Comparison of ENCODE assay signal across 8 mouse cellular contexts in the genomic region with DNA sequence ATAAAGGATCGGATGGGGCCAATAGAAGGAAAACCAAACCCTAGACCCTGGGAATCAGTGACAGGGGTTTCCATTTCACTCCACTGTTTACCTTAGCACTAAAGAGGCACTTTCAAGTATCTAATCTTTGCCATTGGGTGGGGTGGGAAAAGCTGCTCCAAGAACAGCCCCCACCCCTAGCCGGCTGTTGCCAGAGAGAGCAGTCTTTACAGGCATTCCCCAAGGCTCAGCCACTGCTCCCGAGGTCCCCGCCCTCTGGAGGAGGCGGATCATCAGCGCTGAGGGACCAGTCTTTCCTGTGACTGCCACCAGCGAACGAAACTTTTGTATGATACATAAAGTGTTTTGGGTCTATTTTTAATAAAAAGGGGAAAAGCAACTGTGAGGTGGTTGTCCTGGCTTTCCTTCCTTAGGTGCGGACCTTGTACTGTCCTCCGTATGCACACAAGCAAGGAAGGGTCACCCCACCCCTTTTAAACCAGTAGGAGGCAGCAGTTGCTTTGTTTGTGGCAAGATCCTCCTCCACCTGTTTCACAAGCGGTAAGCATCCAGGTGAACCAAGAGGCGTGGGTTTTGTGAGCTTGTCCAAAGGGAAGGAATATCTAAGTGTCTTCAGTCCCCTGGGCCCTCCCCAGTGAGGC. TPM values are rescaled to one million over a fixed set of nuclear protein-coding genes. Genes with fewer than 3 reads are reported as not detected.
DNase-seq lines count a peak whose midpoint lies in the region; ATAC-seq and TF ChIP-seq lines count a peak whose summit lies in the region.

No protein-coding gene starts in this region.

- no peak for TF ChIP-seq POLR2A in thymus, adult 2 months (IDR thresholded peaks at IDR 0.05; ENCODE audit: control insufficient read depth, extremely low read depth, insufficient read depth, low read length, poor library complexity)

- peaks cover 13% of the 10 kb centered on the region for H3K36me3 ChIP-seq in ES-E14 (ENCODE audit: control insufficient read depth, insufficient read depth, low read length, poor library complexity, severe bottlenecking)
- no peaks in the 10 kb centered on the region for H3K36me3 ChIP-seq in forebrain, postnatal 0 days (ENCODE audit: insufficient read depth)
- H3K36me3 ChIP-seq in kidney, embryonic 15.5 days: peaks cover 17% of the 10 kb centered on the region
- H3K36me3 ChIP-seq in thymus, adult 2 months (ENCODE audit: control insufficient read depth, insufficient read depth, low read length): no peaks in the 10 kb centered on the region

- ATAC-seq in forebrain, postnatal 0 days: no peak
- ATAC-seq in kidney, embryonic 15.5 days (replicated peaks; ENCODE audit: low FRiP score): peak; percentile 5; the same call in 1 of the 2 replicates

- DNase-seq in adrenal gland, postnatal 25 days: peak; percentile 25
- DNase-seq in adrenal gland, adult 8-10 months: no peak
- no peak for DNase-seq in ES-E14 (ENCODE audit: low read depth, low spot score)
- no peak for DNase-seq in forebrain, postnatal 0 days
- peak; percentile 40 for DNase-seq in lung, postnatal 14 days
- no peak for DNase-seq in right cerebral cortex, postnatal 4 days
- no peak for DNase-seq in thymus, adult 2 months

- 4% methylated on average over 12 of the region's 12 CpGs for WGBS in forebrain, postnatal 0 days
- under 1% methylated on average over 12 of the region's 12 CpGs for WGBS in kidney, embryonic 15.5 days
- 27% methylated on average over 12 of the region's 12 CpGs for WGBS in thymus, adult 2 months

- no peaks in the 10 kb centered on the region for H3K9me3 ChIP-seq in ES-E14 (ENCODE audit: control insufficient read depth, insufficient read depth, low read depth, low read length)
- H3K9me3 ChIP-seq in forebrain, postnatal 0 days (ENCODE audit: low read length): no peaks in the 10 kb centered on the region
- no peaks in the 10 kb centered on the region for H3K9me3 ChIP-seq in kidney, embryonic 15.5 days (replicated peaks)

- H3K27me3 ChIP-seq in forebrain, postnatal 0 days (ENCODE audit: insufficient read depth, low read length): no peaks in the 10 kb centered on the region
- H3K27me3 ChIP-seq in kidney, embryonic 15.5 days: no peaks in the 10 kb centered on the region
- peaks cover 18% of the 10 kb centered on the region; the same call in 1 of the 2 replicates for H3K27me3 ChIP-seq in thymus, adult 2 months (ENCODE audit: control insufficient read depth, insufficient read depth, low read length)

- H3K27ac ChIP-seq in ES-E14 (ENCODE audit: insufficient read depth, low read depth, low read length, poor library complexity, severe bottlenecking): no peak overlapping the region
- no peak overlapping the region for H3K27ac ChIP-seq in forebrain, postnatal 0 days (ENCODE audit: low read depth, low read length)
- H3K27ac ChIP-seq in kidney, embryonic 15.5 days: peak overlapping the region; percentile 87
- no peak overlapping the region for H3K27ac ChIP-seq in thymus, adult 2 months (ENCODE audit: control insufficient read depth, insufficient read depth, low read length)

- H3K4me1 ChIP-seq in ES-E14 (ENCODE audit: control insufficient read depth in 2 of 2, insufficient read depth in 2 of 2, low read length in 2 of 2, poor library complexity in 1 of 2): peaks cover 4 to 33% of the 10 kb centered on the region in 2 experiments; a peak in 3 of 4 replicates
- H3K4me1 ChIP-seq in forebrain, postnatal 0 days (ENCODE audit: insufficient read depth): peaks cover 44% of the 10 kb centered on the region
- peaks cover 92% of the 10 kb centered on the region for H3K4me1 ChIP-seq in kidney, embryonic 15.5 days
- peaks cover 11% of the 10 kb centered on the region for H3K4me1 ChIP-seq in thymus, adult 2 months (replicated peaks; ENCODE audit: control insufficient read depth, insufficient read depth, low read length)

- peak overlapping the region in 1 of 2 experiments; percentile 21; a peak in 3 of 4 replicates for H3K4me3 ChIP-seq in ES-E14 (ENCODE audit: insufficient read depth in 1 of 2, low read depth in 1 of 2, low read length in 2 of 2, poor library complexity in 1 of 2, severe bottlenecking in 1 of 2)
- H3K4me3 ChIP-seq in forebrain, postnatal 0 days (ENCODE audit: low read depth, low read length): no peak overlapping the region
- H3K4me3 ChIP-seq in kidney, embryonic 15.5 days (replicated peaks): peak overlapping the region; percentile 19
- no peak overlapping the region for H3K4me3 ChIP-seq in thymus, adult 2 months (ENCODE audit: control insufficient read depth, insufficient read depth, low read length)

- in situ Hi-C loops in ES-E14 (cut with MboI; ENCODE audit: low sequenced_read_pairs in 2 of 2, unreplicated experiment in 2 of 2): no loop called here

- TF ChIP-seq CTCF in forebrain, postnatal 0 days (IDR thresholded peaks at IDR 0.05; ENCODE audit: low read depth): peak; percentile 57
- no peak for TF ChIP-seq CTCF in thymus, adult 2 months (IDR thresholded peaks at IDR 0.05; ENCODE audit: borderline replicate concordance, control insufficient read depth, extremely low read depth, insufficient read depth, low read length, poor library complexity)

- H3K9ac ChIP-seq in ES-E14 (ENCODE audit: insufficient read depth, low read depth, low read length, poor library complexity, severe bottlenecking): peak overlapping the region; percentile 11; the same call in 1 of the 2 replicates
- H3K9ac ChIP-seq in forebrain, postnatal 0 days: no peak overlapping the region
- H3K9ac ChIP-seq in kidney, embryonic 15.5 days: no peak overlapping the region

- H3K4me2 ChIP-seq in forebrain, postnatal 0 days (ENCODE audit: low read depth): peak overlapping the region; percentile 24
- peak overlapping the region; percentile 72 for H3K4me2 ChIP-seq in kidney, embryonic 15.5 days

TF ChIP-seq in ES-E14, 5 proteins besides CTCF, POLR2A, EP300 and RAD21:
- TF ChIP-seq MAFK (IDR thresholded peaks at IDR 0.05; ENCODE audit: insufficient read depth, low read depth, low read length): no peak
- no peak; the same call in 1 of the 2 replicates for TF ChIP-seq ZNF384 (IDR thresholded peaks at IDR 0.05; ENCODE audit: low read depth, low read length)
- no peak for TF ChIP-seq CHD2 (IDR thresholded peaks at IDR 0.05; ENCODE audit: low read depth, low read length)
- TF ChIP-seq HCFC1 (IDR thresholded peaks at IDR 0.05; ENCODE audit: borderline replicate concordance, insufficient read depth, low read length): no peak
- peak; percentile 54; the same call in 1 of the 2 replicates for TF ChIP-seq ZC3H11A (IDR thresholded peaks at IDR 0.05; ENCODE audit: borderline replicate concordance, low read depth, low read length)

RNA-seq across cellular contexts. Expression of gene Ypel4, which starts 4.5 kb away (rescaled TPM):
- 8.5 and 9.3 TPM in 2 replicates for total RNA-seq in adrenal gland, postnatal 25 days (2021)
- total RNA-seq in adrenal gland, adult 8-10 months (2022): 10 to 100 TPM in 2 of 4 experiments, 1 to 10 TPM in 2; 4.5 to 11.8 (median 9.7) TPM
- 0.89 and 1.8 TPM in 2 replicates for total RNA-seq in ES-E14 (2012; rRNA removed)
- 14.8 and 15.0 TPM in 2 replicates for total RNA-seq in forebrain, postnatal 0 days (2014; rRNA removed)
- polyA plus RNA-seq in forebrain, postnatal 0 days (2015; fragmentation: Nextera tagmentation; extraction: Ambion mirVana): 7.4 and 9.3 TPM in 2 replicates
- polyA plus RNA-seq in kidney, embryonic 15.5 days (2015; fragmentation: Nextera tagmentation; extraction: Ambion mirVana): 8.7 and 9.4 TPM in 2 replicates
- polyA plus RNA-seq in thymus, adult 2 months (2012; rRNA removed): 1.2 and 2.0 TPM in 2 replicates

RNA-seq across cellular contexts. Expression of gene Gm19426, which starts 5.1 kb away (rescaled TPM):
- total RNA-seq in adrenal gland, postnatal 25 days (2021): 3.9 and 4.2 TPM in 2 replicates
- total RNA-seq in adrenal gland, adult 8-10 months (2022): 1 to 10 TPM; 1.7 to 4.3 (median 2.8) TPM
- 13.1 and 14.6 TPM in 2 replicates for total RNA-seq in ES-E14 (2012; rRNA removed)
- total RNA-seq in forebrain, postnatal 0 days (2014; rRNA removed): 2.2 and 3.0 TPM in 2 replicates
- 2.2 and 2.6 TPM in 2 replicates for polyA plus RNA-seq in forebrain, postnatal 0 days (2015; fragmentation: Nextera tagmentation; extraction: Ambion mirVana)
- 13.2 and 13.7 TPM in 2 replicates for polyA plus RNA-seq in kidney, embryonic 15.5 days (2015; fragmentation: Nextera tagmentation; extraction: Ambion mirVana)
- 0.15 TPM in 1 of 2 replicates, not detected in the other for polyA plus RNA-seq in thymus, adult 2 months (2012; rRNA removed)

RNA-seq across cellular contexts. Expression of gene Clp1, which starts 11.2 kb away (rescaled TPM):
- 12.3 and 13.9 TPM in 2 replicates for total RNA-seq in adrenal gland, postnatal 25 days (2021)
- total RNA-seq in adrenal gland, adult 8-10 months (2022): 10 to 100 TPM; 12.6 to 15.2 (median 14.3) TPM
- total RNA-seq in ES-E14 (2012; rRNA removed): 28.6 and 36.4 TPM in 2 replicates
- total RNA-seq in forebrain, postnatal 0 days (2014; rRNA removed): 13.2 and 18.7 TPM in 2 replicates
- 15.6 and 15.8 TPM in 2 replicates for polyA plus RNA-seq in forebrain, postnatal 0 days (2015; fragmentation: Nextera tagmentation; extraction: Ambion mirVana)
- polyA plus RNA-seq in kidney, embryonic 15.5 days (2015; fragmentation: Nextera tagmentation; extraction: Ambion mirVana): 29.1 and 31.6 TPM in 2 replicates
- polyA plus RNA-seq in thymus, adult 2 months (2012; rRNA removed): 25.0 and 29.3 TPM in 2 replicates

RNA-seq across cellular contexts. Expression of gene Zdhhc5, which starts 23.4 kb away (rescaled TPM):
- total RNA-seq in adrenal gland, postnatal 25 days (2021): 62.3 and 62.9 TPM in 2 replicates
- total RNA-seq in adrenal gland, adult 8-10 months (2022): 10 to 100 TPM; 58.8 to 72.1 (median 62.7) TPM
- 34.8 and 39.0 TPM in 2 replicates for total RNA-seq in ES-E14 (2012; rRNA removed)
- total RNA-seq in forebrain, postnatal 0 days (2014; rRNA removed): 22.9 and 27.5 TPM in 2 replicates
- 13.1 TPM in 2 replicates for polyA plus RNA-seq in forebrain, postnatal 0 days (2015; fragmentation: Nextera tagmentation; extraction: Ambion mirVana)
- polyA plus RNA-seq in kidney, embryonic 15.5 days (2015; fragmentation: Nextera tagmentation; extraction: Ambion mirVana): 29.8 and 30.2 TPM in 2 replicates
- polyA plus RNA-seq in thymus, adult 2 months (2012; rRNA removed): 53.6 and 57.1 TPM in 2 replicates

RNA-seq across cellular contexts. Expression of gene Serping1, which starts 36.9 kb away (rescaled TPM):
- 31.8 and 33.5 TPM in 2 replicates for total RNA-seq in adrenal gland, postnatal 25 days (2021)
- total RNA-seq in adrenal gland, adult 8-10 months (2022): 100 to 1,000 TPM in 1 of 4 experiments, 10 to 100 TPM in 3; 80.5 to 116 (median 91.7) TPM
- total RNA-seq in ES-E14 (2012; rRNA removed): 6.3 and 12.2 TPM in 2 replicates
- 9.1 and 19.2 TPM in 2 replicates for total RNA-seq in forebrain, postnatal 0 days (2014; rRNA removed)
- polyA plus RNA-seq in forebrain, postnatal 0 days (2015; fragmentation: Nextera tagmentation; extraction: Ambion mirVana): 23.1 and 24.8 TPM in 2 replicates
- 86.7 and 109 TPM in 2 replicates for polyA plus RNA-seq in kidney, embryonic 15.5 days (2015; fragmentation: Nextera tagmentation; extraction: Ambion mirVana)
- 64.6 and 93.7 TPM in 2 replicates for polyA plus RNA-seq in thymus, adult 2 months (2012; rRNA removed)

Comparison
In these comparisons a context has a peak if more than half of its experiments do, and no peak if none do; other contexts are left out.
1. DNase-seq: peak in adrenal gland, postnatal 25 days (single experiment) and lung, postnatal 14 days (single experiment); none in adrenal gland, adult 8-10 months (single experiment), ES-E14 (single experiment), forebrain, postnatal 0 days (single experiment), right cerebral cortex, postnatal 4 days (single experiment) and thymus, adult 2 months (single experiment).